ENCODE assay signal across 31 mouse cellular contexts in genomic region chr5:108076833-108077540, GRCm38 (mm10). TPM values are rescaled to one million over a fixed set of nuclear protein-coding genes. Genes with fewer than 3 reads are reported as not detected.
DNase-seq lines count a peak whose midpoint lies in the region; ATAC-seq and TF ChIP-seq lines count a peak whose summit lies in the region.
"Had no signal": no experiment of that assay in that cellular context is flagged by ENCODE, and none has a peak within 500 bp of the region (broad histone marks: within the 10 kb centered on the region; RNA-seq: fewer than 3 reads in every experiment).

No protein-coding gene starts in this region.

- peak overlapping the region; percentile 38 for H3K27ac ChIP-seq in kidney, adult 2 months (ENCODE audit: insufficient read depth, low read depth, low read length)
- H3K27ac ChIP-seq in ES-Bruce4 (ENCODE audit: insufficient read depth, low read length): peak overlapping the region; percentile 100
- H3K27ac ChIP-seq in small intestine, adult 2 months (ENCODE audit: insufficient read depth, low read depth, low read length): peak overlapping the region; percentile 69
- H3K27ac ChIP-seq: embryonic facial prominence, embryonic 15.5 days; forebrain, embryonic 13.5 days; heart, adult 2 months; heart, embryonic 13.5 days; hindbrain, embryonic 10.5 days; hindbrain, embryonic 15.5 days; limb, embryonic 10.5 days; limb, embryonic 15.5 days; liver, embryonic 15.5 days; midbrain, embryonic 13.5 days; neural tube, embryonic 13.5 days had no signal

- TF ChIP-seq CTCF in kidney, adult 2 months (conservative IDR thresholded peaks at IDR 0.05; ENCODE audit: insufficient read depth, insufficient read length, low read depth, low read length): no peak
- TF ChIP-seq CTCF in ES-Bruce4 (IDR thresholded peaks at IDR 0.05; ENCODE audit: low read depth, low read length): no peak
- TF ChIP-seq CTCF in small intestine, adult 2 months (IDR thresholded peaks at IDR 0.05; ENCODE audit: extremely low read depth, insufficient read length, insufficient replicate concordance, low read depth, low read length): no peak

- TF ChIP-seq EP300 in ES-Bruce4 (IDR thresholded peaks at IDR 0.05; ENCODE audit: insufficient read depth, low read depth, low read length): no peak

- H3K4me3 ChIP-seq in kidney, adult 2 months (ENCODE audit: insufficient read depth, low read depth, low read length): no peak overlapping the region
- H3K4me3 ChIP-seq in ES-Bruce4 (ENCODE audit: low read depth, low read length): 0 out of 2 replicates have a peak overlapping the region, but pooled peaks have one; percentile 38
- no peak overlapping the region for H3K4me3 ChIP-seq in small intestine, adult 2 months (ENCODE audit: low read depth, low read length)
- H3K4me3 ChIP-seq: embryonic facial prominence, embryonic 15.5 days; forebrain, embryonic 13.5 days; heart, adult 2 months; heart, embryonic 13.5 days; hindbrain, embryonic 10.5 days; hindbrain, embryonic 15.5 days; limb, embryonic 10.5 days; limb, embryonic 15.5 days; liver, embryonic 15.5 days; midbrain, embryonic 13.5 days; neural tube, embryonic 13.5 days had no signal

- no peaks in the 10 kb centered on the region; the same call in 1 of the 2 replicates for H3K36me3 ChIP-seq in kidney, adult 2 months (ENCODE audit: control insufficient read depth, insufficient read depth, low read length)
- H3K36me3 ChIP-seq in ES-Bruce4 (ENCODE audit: control insufficient read depth, insufficient read depth, low read length, poor library complexity, severe bottlenecking): peaks cover 57% of the 10 kb centered on the region
- peaks cover 6% of the 10 kb centered on the region for H3K36me3 ChIP-seq in small intestine, adult 2 months (ENCODE audit: control insufficient read depth, insufficient read depth, low read length)

- no peak for ATAC-seq in megakaryocyte, adult 5-6 weeks (ENCODE audit: poor library complexity, severe bottlenecking)
- ATAC-seq: forebrain, embryonic 13.5 days; inflammation-experienced regulatory T-cells, adult 6 months; midbrain, embryonic 13.5 days; Patski had no signal

- H3K27me3 ChIP-seq in kidney, adult 2 months (replicated peaks; ENCODE audit: control insufficient read depth, insufficient read depth, low read length): no peaks in the 10 kb centered on the region
- no peaks in the 10 kb centered on the region for H3K27me3 ChIP-seq in ES-Bruce4 (ENCODE audit: control insufficient read depth, insufficient read depth, low read length, poor library complexity, severe bottlenecking)
- no peaks in the 10 kb centered on the region for H3K27me3 ChIP-seq in small intestine, adult 2 months (ENCODE audit: control insufficient read depth, insufficient read depth, low read length)
- H3K27me3 ChIP-seq: embryonic facial prominence, embryonic 15.5 days; forebrain, embryonic 13.5 days; heart, embryonic 13.5 days; hindbrain, embryonic 15.5 days; limb, embryonic 15.5 days; liver, embryonic 15.5 days; midbrain, embryonic 13.5 days; neural tube, embryonic 13.5 days; Patski had no signal

- H3K4me1 ChIP-seq in kidney, adult 2 months (ENCODE audit: control insufficient read depth, insufficient read depth, low read length): no peaks in the 10 kb centered on the region; the same call in 1 of the 2 replicates
- H3K4me1 ChIP-seq in ES-Bruce4 (ENCODE audit: control insufficient read depth, insufficient read depth, low read length): peaks cover 3% of the 10 kb centered on the region
- H3K4me1 ChIP-seq in small intestine, adult 2 months (ENCODE audit: control insufficient read depth, insufficient read depth, insufficient read length, low read length): no peaks in the 10 kb centered on the region
- H3K4me1 ChIP-seq: embryonic facial prominence, embryonic 15.5 days; forebrain, embryonic 13.5 days; heart, embryonic 13.5 days; hindbrain, embryonic 10.5 days; hindbrain, embryonic 15.5 days; limb, embryonic 10.5 days; limb, embryonic 15.5 days; liver, embryonic 15.5 days; midbrain, embryonic 13.5 days; neural tube, embryonic 13.5 days had no signal

- 0 out of 2 replicates have a peak, but pooled peaks cover 3% of the 10 kb centered on the region for H3K9me3 ChIP-seq in ES-Bruce4 (replicated peaks; ENCODE audit: control insufficient read depth, insufficient read depth, low read length, poor library complexity, severe bottlenecking)
- H3K9me3 ChIP-seq: embryonic facial prominence, embryonic 15.5 days; G1E; heart, embryonic 13.5 days; hindbrain, embryonic 10.5 days; hindbrain, embryonic 15.5 days; limb, embryonic 10.5 days; limb, embryonic 15.5 days; liver, embryonic 15.5 days; midbrain, embryonic 13.5 days; neural tube, embryonic 13.5 days had no signal

- H3K9ac ChIP-seq in ES-Bruce4 (ENCODE audit: low read depth, poor library complexity, severe bottlenecking): peak overlapping the region; percentile 61
- H3K9ac ChIP-seq: embryonic facial prominence, embryonic 15.5 days; forebrain, embryonic 13.5 days; heart, embryonic 13.5 days; hindbrain, embryonic 15.5 days; limb, embryonic 15.5 days; liver, embryonic 15.5 days; lung, embryonic 14.5 days; midbrain, embryonic 13.5 days; neural tube, embryonic 13.5 days had no signal

- no peak for TF ChIP-seq POLR2A in kidney, adult 2 months (IDR thresholded peaks at IDR 0.05; ENCODE audit: low read depth, low read length)
- no peak for TF ChIP-seq POLR2A in ES-Bruce4 (IDR thresholded peaks at IDR 0.05; ENCODE audit: insufficient read depth, low read length)
- TF ChIP-seq POLR2A in small intestine, adult 2 months (IDR thresholded peaks at IDR 0.05; ENCODE audit: low read depth, low read length): no peak

- WGBS in kidney, adult 2 months: 68% methylated on average over 6 of the region's 6 CpGs
- 57% methylated on average over 6 of the region's 6 CpGs for WGBS in small intestine, adult 2 months

- DNase-seq in kidney, adult 2 months: peak; percentile 47
- DNase-seq in kidney, postnatal 25 days: no peak
- peak; percentile 95 for DNase-seq in ZHBTc4 (ENCODE audit: low read depth, low spot score)
- DNase-seq in frontal cortex, postnatal 36 days (ENCODE audit: low spot score in 2 of 2): no peak
- DNase-seq: adrenal gland, postnatal 36 days; cerebellum, adult 18-20 months; cerebellum, postnatal 10 days; gastrocnemius, postnatal 25 days; heart, adult 2 months; heart, postnatal 10 days; kidney, postnatal 36 days; lung, embryonic 14.5 days; lung, postnatal 14 days; right cerebral cortex, postnatal 4 days; thymus, postnatal 4 days had no signal

RNA-seq across cellular contexts. Expression of gene Mtf2, which starts 11.5 kb away (rescaled TPM):
- polyA plus RNA-seq in kidney, adult 2 months (2012; rRNA removed): 5.4 and 8.1 TPM in 2 replicates
- 216 and 257 TPM in 2 replicates for polyA plus RNA-seq in ES-Bruce4 (2011; ENCODE audit: insufficient read depth, insufficient read length, low read depth, missing spikeins)
- polyA plus RNA-seq in small intestine, adult 2 months (2012; rRNA removed): 1.1 and 2.0 TPM in 2 replicates
- total RNA-seq in megakaryocyte, adult 5-6 weeks (2015): 32.5 and 36.9 TPM in 2 replicates
- 33.3 and 46.3 TPM in 2 replicates for total RNA-seq in megakaryocyte, adult 5-6 weeks (2017)

RNA-seq across cellular contexts. Expression of gene Tmed5, which starts 55.4 kb away (rescaled TPM):
- 39.7 and 60.9 TPM in 2 replicates for polyA plus RNA-seq in kidney, adult 2 months (2012; rRNA removed)
- polyA plus RNA-seq in ES-Bruce4 (2011; ENCODE audit: insufficient read depth, insufficient read length, low read depth, missing spikeins): 34.3 and 37.0 TPM in 2 replicates
- 31.5 and 33.9 TPM in 2 replicates for polyA plus RNA-seq in small intestine, adult 2 months (2012; rRNA removed)
- total RNA-seq in megakaryocyte, adult 5-6 weeks (2015): 80.3 and 94.6 TPM in 2 replicates
- 85.4 and 86.1 TPM in 2 replicates for total RNA-seq in megakaryocyte, adult 5-6 weeks (2017)

RNA-seq across cellular contexts. Expression of gene Ccdc18, which starts 55.7 kb away (rescaled TPM):
- 0.06 TPM in 1 of 2 replicates, not detected in the other for polyA plus RNA-seq in kidney, adult 2 months (2012; rRNA removed)
- polyA plus RNA-seq in ES-Bruce4 (2011; ENCODE audit: insufficient read depth, insufficient read length, low read depth, missing spikeins): 45.3 and 50.2 TPM in 2 replicates
- polyA plus RNA-seq in small intestine, adult 2 months (2012; rRNA removed): not detected in 2 replicates
- 7.2 and 7.9 TPM in 2 replicates for total RNA-seq in megakaryocyte, adult 5-6 weeks (2015)
- 11.7 and 13.0 TPM in 2 replicates for total RNA-seq in megakaryocyte, adult 5-6 weeks (2017)
- polyA plus RNA-seq: heart, adult 2 months had no signal

Comparison
In these comparisons a context has a peak if more than half of its experiments do, and no peak if none do; other contexts are left out.
1. DNase-seq: peak in kidney, adult 2 months (single experiment) and ZHBTc4 (single experiment); none in kidney, postnatal 25 days (0 of 2) and frontal cortex, postnatal 36 days (0 of 2).
2. H3K27ac ChIP-seq: peak in every context shown above with its lines; median percentile 100 in ES-Bruce4; 69 in small intestine, adult 2 months; 38 in kidney, adult 2 months.
3. RNA of gene Mtf2, which starts 11.5 kb away (polyA plus RNA-seq): 216 to 257 TPM in ES-Bruce4; 5.4 to 8.1 TPM in kidney, adult 2 months and 1.1 to 2.0 TPM in small intestine, adult 2 months; every median in the first group is over 10 times any median in the second.
4. RNA of gene Ccdc18, which starts 55.7 kb away (polyA plus RNA-seq): 45.3 to 50.2 TPM in ES-Bruce4; 0.06 TPM in kidney, adult 2 months and not detected in small intestine, adult 2 months; every median in the first group is over 10 times any median in the second.